Mouse (Mus musculus) right cerebral cortex, postnatal 25 days (tissue): Measurements from ENCODE around the gene Notch3.

Experiments used
- DNase-seq: peaks from one replicate; pipeline ENCODE4 v3.0.0; 2022

The Notch3 gene

GRCm38 (mm10) chr17:32165266-32165802 is 1.3 kb downstream of the Notch3 start:
- DNase-seq = no peak

- DNase-seq = no peak
Observed at GRCm38 (mm10) chr17:32164780-32165179, 1.9 kb downstream of the Notch3 start.

- DNase-seq = no peak
Observed at GRCm38 (mm10) chr17:32163910-32164650, 2.6 kb downstream of the Notch3 start.

DNA sequence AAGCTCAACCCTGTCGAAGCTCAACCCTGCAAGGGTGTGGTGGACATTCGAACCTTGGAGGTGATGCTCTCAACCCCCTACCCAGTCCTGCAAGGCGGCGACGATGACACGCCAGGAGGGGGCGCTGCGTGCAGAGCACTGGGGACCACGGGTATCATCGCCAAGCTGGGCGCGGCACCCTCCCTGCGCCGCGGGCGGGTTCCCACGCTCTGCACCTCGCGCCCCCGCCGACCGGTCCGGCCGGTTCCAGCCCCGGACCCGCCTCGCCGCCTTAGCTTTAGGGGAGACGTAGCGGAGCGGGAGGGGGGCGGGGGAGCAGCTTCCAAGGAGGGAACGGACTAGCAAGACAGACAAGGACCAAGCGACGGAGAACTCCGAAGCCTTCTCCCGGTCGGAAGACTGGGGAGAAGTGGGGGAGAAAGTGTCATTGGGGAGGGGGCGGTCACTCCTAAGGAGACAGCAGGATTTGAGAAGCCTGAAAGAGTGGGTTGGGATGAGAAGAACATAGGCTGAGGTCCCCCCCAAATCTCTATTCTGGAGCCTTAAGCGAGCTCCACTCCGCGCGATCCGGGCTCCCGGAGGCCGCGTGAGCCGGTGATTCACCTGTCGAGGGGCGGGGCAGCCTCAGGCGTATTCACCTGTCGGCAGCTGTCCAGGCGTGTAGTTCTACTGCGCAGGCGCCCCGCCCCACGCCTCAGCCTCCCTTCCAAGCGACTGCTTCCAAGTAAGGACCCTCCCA is 4.4 kb downstream of the Notch3 start:
- peak; percentile 52 for DNase-seq

DNA sequence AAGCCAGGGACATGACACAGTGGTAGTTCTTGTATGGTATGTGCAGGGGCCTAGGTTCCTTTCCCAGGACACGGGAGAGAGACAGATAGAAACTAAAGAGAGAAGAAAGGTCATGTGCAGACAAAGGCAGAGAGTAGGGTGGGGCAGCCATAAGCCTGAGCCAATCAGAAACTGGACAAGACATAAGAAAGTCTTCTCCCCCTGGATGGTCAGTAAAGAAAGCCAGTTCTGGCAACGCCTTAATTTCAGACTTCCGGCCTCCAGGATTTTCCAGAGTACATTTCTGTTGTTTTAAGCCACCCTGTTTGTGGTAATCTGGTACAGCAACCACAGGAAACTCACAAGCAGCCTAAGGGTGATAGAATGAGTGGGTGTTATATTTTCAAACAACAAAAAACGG is 5.8 kb downstream of the Notch3 start:
- DNase-seq = no peak

DNA sequence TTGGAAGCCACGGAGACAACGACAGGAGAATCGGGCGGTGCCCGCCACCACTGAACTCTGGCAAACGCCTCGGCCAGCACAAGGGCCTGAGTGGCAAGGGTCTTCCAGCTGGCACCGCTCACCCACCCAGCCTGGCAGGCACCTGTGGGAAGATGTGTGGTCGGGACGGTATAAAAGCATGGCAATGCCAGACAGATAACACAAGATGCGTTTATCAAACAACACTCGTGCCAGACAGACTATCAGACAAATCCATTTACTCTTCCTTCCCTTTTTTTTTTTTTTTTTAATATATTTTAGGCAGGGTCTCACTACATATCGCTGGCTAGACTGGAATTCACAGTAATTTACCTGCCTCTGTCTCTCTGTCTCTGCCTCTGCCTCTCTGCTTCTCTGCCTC is 7.8 kb downstream of the Notch3 start:
- no peak for DNase-seq

DNA sequence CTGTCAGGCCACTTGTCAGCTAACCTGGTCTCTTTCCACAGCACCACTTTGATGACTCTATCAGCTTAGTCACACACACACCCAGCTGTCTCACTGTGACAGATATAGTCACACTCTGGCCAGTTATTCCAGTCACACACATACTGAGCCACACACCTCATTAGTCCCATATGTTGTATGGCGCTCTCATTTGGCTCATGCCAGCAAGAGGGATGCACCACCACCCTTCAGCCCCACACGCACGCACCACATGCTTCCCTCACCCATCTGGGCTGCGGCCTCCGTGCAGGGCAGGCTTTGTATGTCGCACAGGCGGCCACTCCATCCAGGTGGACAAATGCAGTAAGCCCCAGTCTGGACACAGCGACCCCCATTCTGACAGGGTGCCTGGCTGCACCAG is 19.9 kb downstream of the Notch3 start:
- DNase-seq = peak; percentile 22

DNA sequence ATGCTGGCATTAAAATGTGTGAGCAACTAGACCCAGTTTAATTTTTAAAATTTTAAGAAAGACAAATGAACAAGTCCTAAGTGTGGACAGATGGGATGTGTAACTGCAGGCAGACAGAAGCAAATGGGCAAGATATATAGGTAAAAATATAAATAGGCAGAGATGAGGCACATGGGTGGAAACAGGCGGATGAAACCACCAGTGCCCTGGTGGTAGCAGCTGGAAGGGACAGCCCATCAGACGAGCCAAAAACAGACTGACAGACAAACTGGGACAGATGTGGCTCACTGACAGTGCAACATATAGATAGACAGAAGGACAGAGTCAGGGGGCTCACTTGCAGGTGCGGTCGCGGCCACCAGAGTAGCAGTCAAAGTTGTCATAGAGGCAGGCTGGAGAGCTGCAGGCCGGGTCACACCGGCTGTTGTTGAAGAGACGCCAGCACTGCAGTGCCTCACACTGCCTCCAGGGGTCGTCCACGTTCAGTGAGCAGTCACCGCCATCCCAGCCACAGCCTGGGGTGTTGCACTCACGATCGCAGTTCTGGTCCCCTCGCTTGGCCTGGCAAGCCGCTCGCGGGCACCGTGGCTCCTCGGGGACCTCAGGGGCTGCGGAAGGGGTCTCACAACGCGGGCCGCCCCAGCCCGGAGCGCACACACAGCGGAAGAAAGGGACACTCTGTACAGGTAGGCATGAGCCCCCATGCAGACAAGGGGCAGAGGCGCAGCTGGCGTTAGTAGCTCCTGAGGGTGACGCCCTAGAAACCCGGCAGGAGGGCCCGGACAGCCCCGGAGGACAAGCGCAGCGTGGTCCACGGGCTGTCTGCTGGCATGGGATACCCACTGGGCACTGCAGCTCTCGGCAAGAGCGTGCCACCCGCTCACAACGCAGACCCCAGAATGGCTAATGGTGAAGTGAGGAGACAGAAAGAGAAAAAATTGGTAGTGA is 23.5 kb downstream of the Notch3 start:
- peak; percentile 75 for DNase-seq

DNA sequence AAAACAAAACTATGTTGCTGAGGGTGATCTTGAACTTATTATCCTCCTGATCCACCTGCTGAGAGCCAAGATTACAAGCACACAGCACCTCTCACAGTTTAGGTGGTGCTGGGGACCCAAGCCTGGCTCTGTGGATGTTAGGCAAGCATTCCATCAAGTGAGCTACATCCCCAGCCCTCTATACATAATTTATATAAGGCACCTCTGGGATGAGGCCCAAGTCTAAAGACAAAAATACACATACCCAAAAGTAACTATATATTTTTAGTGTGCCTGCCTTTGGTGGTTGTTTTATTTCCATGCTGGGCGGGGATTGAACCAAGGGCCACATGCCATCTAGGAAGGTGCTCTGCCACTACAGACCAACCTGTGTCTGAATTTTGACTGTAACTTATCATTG is 24.4 kb downstream of the Notch3 start:
- no peak for DNase-seq

GRCm38 (mm10) chr17:32133375-32133774 is 33.3 kb downstream of the Notch3 start:
- DNase-seq = no peak

DNA sequence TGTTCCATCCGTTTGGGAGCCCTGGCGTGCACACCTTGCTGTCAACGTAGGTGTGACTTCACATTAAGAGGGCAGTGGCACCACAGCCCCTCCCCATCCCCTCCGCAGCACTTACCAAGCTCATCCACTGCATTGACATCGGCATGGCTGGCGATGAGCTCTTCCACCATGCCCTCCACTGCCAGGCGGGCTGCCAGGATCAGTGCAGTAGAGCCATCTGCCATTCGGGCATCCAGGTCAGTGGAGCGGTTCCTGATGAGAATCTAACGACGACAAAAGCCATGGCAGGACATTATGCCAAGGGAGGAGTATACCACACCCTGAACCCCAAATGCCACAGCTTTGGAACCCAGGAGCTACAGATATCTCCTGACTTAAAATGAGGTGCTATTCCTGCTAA is 34.6 kb downstream of the Notch3 start:
- DNase-seq = no peak

DNA sequence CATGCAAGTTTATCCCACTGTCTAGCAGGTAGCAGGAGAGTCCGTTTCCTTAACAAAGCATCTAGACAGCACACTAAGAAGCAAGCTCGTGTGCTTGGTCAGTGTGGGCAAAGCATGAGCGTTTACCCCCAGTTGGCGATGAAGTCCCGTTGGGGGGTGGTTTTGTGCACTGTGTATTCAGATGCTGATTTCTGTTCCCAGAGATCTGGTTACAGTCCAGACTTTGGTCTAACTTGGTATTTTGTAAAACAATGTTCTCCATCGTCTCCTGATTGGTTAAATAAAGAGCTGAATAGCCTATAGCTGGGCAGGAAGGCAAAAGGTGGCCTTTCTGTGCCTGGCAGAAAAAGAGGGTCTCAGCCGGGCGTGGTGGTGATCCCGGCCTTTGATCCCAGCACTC is 36.1 kb downstream of the Notch3 start:
- no peak for DNase-seq

GRCm38 (mm10) chr17:32127195-32127594 is 39.5 kb downstream of the Notch3 start:
- no peak for DNase-seq

DNA sequence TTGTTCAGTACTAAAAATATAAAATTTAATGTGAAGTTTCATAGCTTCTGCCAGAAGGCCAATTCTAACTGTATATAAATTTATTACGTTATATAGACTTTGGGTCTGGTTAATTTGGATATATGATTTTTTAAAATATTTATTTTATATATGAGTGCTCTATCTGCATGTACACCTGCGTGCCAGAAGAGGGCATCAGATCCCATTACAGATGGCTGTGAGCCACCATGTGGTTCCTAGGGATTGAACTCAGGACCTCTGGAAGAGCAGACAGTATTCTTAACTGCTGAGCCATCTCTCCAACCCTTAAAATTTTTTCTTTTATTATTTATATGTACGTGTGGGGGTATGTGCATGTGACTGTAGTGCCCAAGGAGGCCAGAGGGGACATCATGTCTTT is 41.2 kb downstream of the Notch3 start:
- DNase-seq = no peak

DNA sequence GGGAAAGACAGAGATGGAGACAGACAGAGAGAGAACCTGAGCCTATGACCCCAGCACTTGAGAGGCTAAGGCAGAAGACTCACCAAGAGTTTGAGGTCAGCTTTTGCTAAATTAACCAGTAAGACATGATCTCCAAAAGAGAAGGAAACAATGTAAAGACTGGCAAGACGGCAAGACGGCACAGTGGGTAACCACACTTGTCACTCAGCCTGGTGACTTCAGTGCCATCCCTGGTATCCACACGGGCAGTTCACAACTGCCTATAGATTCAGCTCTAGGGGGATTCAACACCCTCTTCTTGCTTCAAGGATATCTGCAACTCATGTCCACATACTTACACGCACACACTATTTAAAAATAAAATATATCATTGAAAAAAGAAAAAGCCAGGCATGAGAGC is 43.1 kb downstream of the Notch3 start:
- DNase-seq = no peak

DNA sequence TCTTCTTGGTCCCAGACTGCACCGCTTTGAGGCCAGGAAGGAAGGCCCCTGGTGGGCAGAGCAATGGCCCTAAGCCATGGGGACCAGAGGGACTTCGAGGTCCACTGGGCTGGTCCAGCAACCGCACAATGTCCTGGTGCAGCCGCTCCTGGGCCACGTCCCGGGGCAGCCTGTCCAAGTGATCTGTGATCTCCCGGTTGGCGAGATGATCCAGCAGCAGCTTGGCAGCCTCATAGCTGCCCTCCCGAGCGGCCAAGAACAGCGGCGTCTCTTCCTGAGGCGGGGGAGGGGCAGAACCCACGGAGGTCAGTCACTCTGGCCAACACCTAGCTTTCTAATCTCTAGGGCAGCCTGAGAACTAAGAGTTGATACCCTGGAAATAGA is 44.1 kb downstream of the Notch3 start:
- DNase-seq = no peak

- DNase-seq = no peak
Observed at GRCm38 (mm10) chr17:32121833-32122586, 44.6 kb downstream of the Notch3 start.

DNA sequence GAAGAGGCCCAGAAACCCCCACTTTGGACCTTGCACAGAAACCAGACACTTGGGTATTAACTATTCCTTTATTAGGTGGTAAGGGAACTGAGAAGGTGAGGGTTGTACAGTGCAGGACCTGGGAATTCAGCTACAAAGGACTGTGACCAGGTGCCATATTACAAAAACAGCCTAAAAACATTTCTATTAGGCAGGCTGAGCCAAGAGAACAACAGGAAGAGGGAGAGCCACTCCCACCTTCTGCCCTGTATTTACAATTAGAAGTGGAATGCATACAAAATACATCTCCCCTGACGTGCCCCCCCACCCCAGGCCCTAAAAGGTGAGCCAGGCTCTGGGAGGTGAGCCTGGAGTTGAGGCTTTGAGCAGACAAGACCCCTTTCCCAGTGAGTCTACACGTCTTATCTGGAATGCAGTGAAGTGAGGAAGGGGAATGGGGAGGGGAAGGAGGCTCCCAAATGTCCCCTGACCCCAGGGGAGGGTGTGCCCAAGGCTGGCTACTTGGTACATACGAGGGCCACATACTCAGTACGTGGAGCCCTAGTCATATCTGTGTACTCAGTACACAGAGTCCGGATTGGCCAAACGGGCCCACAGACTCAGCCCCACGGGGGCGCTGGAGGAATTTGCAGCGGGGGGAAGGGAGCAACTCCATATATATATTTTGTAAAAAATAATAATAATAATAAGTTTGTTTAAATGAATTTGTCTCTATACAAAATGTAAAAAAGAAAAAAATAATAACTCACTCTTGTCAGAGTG is 45.7 kb downstream of the Notch3 start:
- no peak for DNase-seq

GRCm38 (mm10) chr17:32119196-32119595 is 47.5 kb downstream of the Notch3 start:
- no peak for DNase-seq

DNA sequence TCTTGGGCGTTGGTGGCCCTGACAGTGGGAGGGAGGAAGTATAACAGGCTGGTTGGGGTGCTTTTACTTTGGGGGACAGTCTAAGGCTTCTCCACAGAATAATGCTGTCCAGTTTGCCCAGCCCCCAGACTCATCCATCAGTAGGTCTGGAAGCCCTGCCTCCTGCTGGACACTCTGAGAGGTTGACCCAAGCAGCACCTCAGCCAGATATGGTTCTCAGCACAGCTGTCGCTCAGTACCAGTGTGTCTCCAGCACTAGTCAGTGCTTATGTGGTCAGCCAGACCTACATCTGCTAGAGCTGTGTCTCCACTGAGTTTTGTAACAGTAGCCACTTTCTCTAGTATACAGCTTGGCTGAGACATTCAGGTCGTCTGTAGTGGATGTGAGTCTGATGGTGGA is 48.2 kb downstream of the Notch3 start:
- no peak for DNase-seq

GRCm38 (mm10) chr17:32117872-32118421 is 48.7 kb downstream of the Notch3 start:
- DNase-seq = peak; percentile 76
